Mouse (Mus musculus) olfactory bulb, adult 2 months (tissue): Measurements from ENCODE around the gene Naa16. TPM values are rescaled to one million over a fixed set of nuclear protein-coding genes. Genes with fewer than 3 reads are reported as not detected.

Experiments used
- H3K27ac ChIP-seq: fragments of 200-500 bp; 2 replicates; pipeline ENCODE4 v1.5.1; 2012; ENCODE audit warnings: low read depth, low read length; ENCODE audit not compliant: insufficient read depth
- H3K4me1 ChIP-seq: fragments of 200-500 bp; 2 replicates; pipeline ENCODE4 v1.6.1; 2012; ENCODE audit warnings: low read length; ENCODE audit not compliant: control insufficient read depth, insufficient read depth
- H3K4me3 ChIP-seq: fragments of 200-500 bp; 2 replicates; pipeline ENCODE4 v1.5.1; 2012; ENCODE audit warnings: mild to moderate bottlenecking, low read depth, low read length, moderate library complexity; ENCODE audit not compliant: insufficient read depth
- CTCF ChIP-seq: fragments of 200-500 bp; IDR thresholded peaks from 2 replicates; pipeline ENCODE4 v1.5.1; 2012; ENCODE audit warnings: low read depth, mild to moderate bottlenecking, low read length, moderate library complexity; ENCODE audit not compliant: insufficient read depth
- POLR2A ChIP-seq: fragments of 200-500 bp; IDR thresholded peaks from 2 replicates; pipeline ENCODE4 v1.6.1; 2012; ENCODE audit warnings: mild to moderate bottlenecking, low read depth, low read length, moderate library complexity; ENCODE audit not compliant: insufficient read depth
- WGBS: fragments of 180-500 bp; shearing (Covaris S2); methylation state at CpG from one replicate; pipeline ENCODE4 v1.1.7; 2018; 5-methylcytosine and 5-hydroxymethylcytosine counted together
- polyA plus RNA-seq: library from polyadenylated mRNA; stranded (reverse); fragments of >200 nt; gene quantifications from 2 replicates; pipeline ENCODE4 v1.2.4, GENCODE M21; 2012; ENCODE audit warnings: low replicate concordance; ENCODE audit not compliant: missing spikeins, insufficient read depth, insufficient read length

Gene Naa16
- polyA plus RNA-seq, 1 experiment: not detected

- WGBS: 89% methylated on average over 8 of the region's 8 CpGs
- TF ChIP-seq CTCF (no peak), POLR2A (no peak)
- no peak overlapping the region for H3K4me3 ChIP-seq
- peaks cover 11% of the 10 kb centered on the region for H3K4me1 ChIP-seq
- no peak overlapping the region for H3K27ac ChIP-seq
Observed at GRCm38 (mm10) chr14:79275870-79276395, 114.6 kb downstream of the Naa16 start.

- no peak for TF ChIP-seq POLR2A
- no peak for TF ChIP-seq CTCF
- Histone ChIP-seq H3K4me3 (no peak overlapping the region), H3K27ac (no peak overlapping the region), H3K4me1 (peaks cover 11% of the 10 kb centered on the region)
- 62% methylated on average over 3 of the region's 3 CpGs for WGBS
Observed at GRCm38 (mm10) chr14:79275441-79275840, 115.1 kb downstream of the Naa16 start.

Other genes starting within 250 kb of the Naa16 start
- gene Zfp957, start 143.4 kb downstream of the Naa16 start, polyA plus RNA-seq: not detected in 2 replicates
- not detected in 2 replicates for gene Rgcc, start 89.1 kb downstream of the Naa16 start, polyA plus RNA-seq
- not detected in 2 replicates for gene Mtrf1, start 7.0 kb upstream of the Naa16 start, polyA plus RNA-seq
- not detected in 2 replicates for gene Kbtbd7, start 35.7 kb upstream of the Naa16 start, polyA plus RNA-seq
- gene Kbtbd6, start 61.1 kb upstream of the Naa16 start, polyA plus RNA-seq: not detected in 2 replicates
- gene Elf1, start 90.4 kb upstream of the Naa16 start, polyA plus RNA-seq: 261 TPM in 1 of 2 replicates, not detected in the other
- gene Wbp4, start 90.7 kb upstream of the Naa16 start, polyA plus RNA-seq: not detected in 2 replicates
- gene Sugt1, start 196.9 kb upstream of the Naa16 start, polyA plus RNA-seq: not detected in 2 replicates